Mouse (Mus musculus) pancreas, adult 10 weeks (tissue): ENCODE results near the gene Gm3286. TPM values are rescaled to one million over a fixed set of nuclear protein-coding genes. Genes with fewer than 3 reads are reported as not detected.

Experiments
- polyA plus RNA-seq: library from polyadenylated mRNA; stranded (reverse); fragments of 350-450 nt; fragmentation: Illumina TruSeq; extraction: RNeasy Lipid Tissue Mini Kit (QIAGEN cat#74804); gene quantifications from one replicate; pipeline ENCODE4 v1.2.3, GENCODE M21; 2015; ENCODE audit warnings: low read depth, low replicate concordance; ENCODE audit not compliant: insufficient read depth

Gene Gm3286
- not detected for polyA plus RNA-seq

DNA sequence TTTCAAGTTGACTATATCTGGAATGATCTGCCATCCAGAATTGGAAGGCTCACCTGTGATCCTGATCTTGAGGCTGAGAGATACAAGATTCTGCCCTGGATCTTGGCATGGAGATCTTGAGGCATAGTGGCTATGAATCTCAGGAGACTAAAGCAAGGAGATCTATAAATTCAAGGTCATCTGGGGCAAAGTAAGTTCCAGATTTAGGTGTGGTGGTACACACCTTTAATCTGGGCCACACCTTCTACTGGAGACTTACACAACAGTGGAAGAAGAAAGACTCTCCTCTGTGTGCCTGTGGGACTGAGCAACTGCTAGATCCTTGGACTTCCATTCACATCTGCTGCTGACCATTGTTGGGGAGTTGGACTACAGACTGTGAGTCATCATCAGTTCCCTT, at the start of gene Gm3286:
Gm3286 (plus strand) TSS at position 301 of the 400 bp plus-strand sequence.

Other genes starting within 250 kb of the Gm3286 start
- not detected for gene Gm10424, start 238.0 kb upstream of the Gm3286 start, polyA plus RNA-seq
- gene Gm3259, start 204.8 kb upstream of the Gm3286 start, polyA plus RNA-seq = not detected
- not detected for gene D5Ertd577e, start 54.0 kb upstream of the Gm3286 start, polyA plus RNA-seq
- gene Gm7971, start 84.1 kb downstream of the Gm3286 start, polyA plus RNA-seq = not detected
- gene Gm7978, start 225.4 kb downstream of the Gm3286 start, polyA plus RNA-seq = not detected
- gene Gm7982, start 231.3 kb downstream of the Gm3286 start, polyA plus RNA-seq = not detected